Mouse (Mus musculus) myocyte (in vitro differentiated cells): ENCODE results near the gene Usp30. TPM values are rescaled to one million over a fixed set of nuclear protein-coding genes. Genes with fewer than 3 reads are reported as not detected.
A peak's percentile ranks its signal among the peaks of the same experiment; 100 is the strongest.

Experiments used
- H3K27me3 ChIP-seq: one replicate; pipeline ENCODE4 v1.6.1; 2011; ENCODE audit not compliant: control insufficient read depth, insufficient read depth, insufficient read length
- H3K36me3 ChIP-seq: one replicate; pipeline ENCODE4 v1.6.1; 2011; ENCODE audit not compliant: control insufficient read depth, insufficient read depth
- H3K4me2 ChIP-seq: one replicate; pipeline ENCODE4 v1.6.1; 2011; ENCODE audit warnings: low read depth, control low read depth
- H3K4me3 ChIP-seq: one replicate; pipeline ENCODE4 v1.5.1; 2011; ENCODE audit warnings: mild to moderate bottlenecking, control low read depth, moderate library complexity
- H3K79me2 ChIP-seq: one replicate; pipeline ENCODE4 v1.6.1; 2011; ENCODE audit not compliant: control insufficient read depth, insufficient read depth
- H3ac ChIP-seq: one replicate; pipeline ENCODE4 v1.6.1; 2011; ENCODE audit not compliant: control insufficient read depth, insufficient read length
- CEBPB ChIP-seq: IDR thresholded peaks from 2 replicates; pipeline ENCODE4 v1.6.1; 2011; ENCODE audit warnings: mild to moderate bottlenecking, moderate library complexity; ENCODE audit not compliant: poor library complexity, insufficient read depth, severe bottlenecking
- E2F4 ChIP-seq: IDR thresholded peaks from one replicate; pipeline ENCODE4 v1.6.1; 2011; ENCODE audit warnings: mild to moderate bottlenecking, control low read depth, moderate library complexity; ENCODE audit not compliant: insufficient read depth
- MAX ChIP-seq: IDR thresholded peaks from one replicate; pipeline ENCODE4 v1.6.1; 2011; ENCODE audit warnings: low read depth, mild to moderate bottlenecking, control low read depth
- MYOD1 ChIP-seq, 3 experiments: IDR thresholded peaks; one replicate each; pipeline ENCODE4 v1.6.1; 2011; ENCODE audit warnings: control low read depth in 2 of 3, low read depth in 2 of 3, mild to moderate bottlenecking in 2 of 3, moderate library complexity in 1 of 3; ENCODE audit not compliant: insufficient read length in 2 of 3, control insufficient read depth in 1 of 3
- MYOG ChIP-seq, 3 experiments: IDR thresholded peaks; one replicate each; pipeline ENCODE4 v1.6.1; 2011; ENCODE audit warnings: control low read depth in 2 of 3, low read depth in 2 of 3, mild to moderate bottlenecking in 2 of 3; ENCODE audit not compliant: insufficient read length in 2 of 3, control insufficient read depth in 1 of 3, insufficient read depth in 1 of 3
- POLR2A ChIP-seq: IDR thresholded peaks from one replicate; pipeline ENCODE4 v1.6.1; 2011; ENCODE audit warnings: low read depth, mild to moderate bottlenecking, control low read depth, moderate library complexity; ENCODE audit not compliant: insufficient read length
- POLR2AphosphoS2 ChIP-seq: IDR thresholded peaks from one replicate; pipeline ENCODE4 v1.6.1; 2011; ENCODE audit warnings: low read depth, control low read depth; ENCODE audit not compliant: insufficient read length
- REST ChIP-seq: IDR thresholded peaks from one replicate; pipeline ENCODE4 v1.6.1; 2011; ENCODE audit warnings: mild to moderate bottlenecking, control low read depth, moderate library complexity; ENCODE audit not compliant: insufficient read depth, insufficient read length
- SRF ChIP-seq: IDR thresholded peaks from one replicate; pipeline ENCODE4 v1.6.1; 2011; ENCODE audit warnings: low read depth; ENCODE audit not compliant: control insufficient read depth, insufficient read length
- TCF12 ChIP-seq: IDR thresholded peaks from one replicate; pipeline ENCODE4 v1.6.1; 2011; ENCODE audit warnings: mild to moderate bottlenecking, control low read depth; ENCODE audit not compliant: poor library complexity, insufficient read depth, severe bottlenecking
- TCF3 ChIP-seq: IDR thresholded peaks from one replicate; pipeline ENCODE4 v1.6.1; 2011; ENCODE audit warnings: low read depth, control low read depth; ENCODE audit not compliant: insufficient read length
- USF1 ChIP-seq: IDR thresholded peaks from one replicate; pipeline ENCODE4 v1.6.1; 2011; ENCODE audit warnings: low read depth, mild to moderate bottlenecking, control low read depth, moderate library complexity
- polyA plus RNA-seq: library from polyadenylated mRNA; unstranded; fragments of >200 nt; fragmentation: generic; extraction: Trizol; gene quantifications from one replicate; pipeline ENCODE4 v1.2.1, GENCODE M21; 2012; ENCODE audit warnings: missing spikeins

Usp30 gene
- 12.3 TPM for polyA plus RNA-seq

GRCm38 (mm10) chr5:114065161-114065560, at the start of gene Usp30:
Gene Usp30, plus strand, starts transcription at chr5:114065461.
- TF ChIP-seq MYOD1 (IDR thresholded peaks at IDR 0.05; ENCODE audit: control insufficient read depth in 1 of 3, insufficient read length in 2 of 3, low read depth in 2 of 3) (no peak), MYOG (IDR thresholded peaks at IDR 0.05; ENCODE audit: control insufficient read depth in 1 of 3, insufficient read depth in 1 of 3, insufficient read length in 2 of 3, low read depth in 2 of 3) (no peak), TCF3 (no peak), MAX (no peak), POLR2A (no peak), USF1 (no peak)
- Histone ChIP-seq H3K4me2 (peak within 1 kb of the TSS; percentile 38), H3K27me3 (peaks cover 21% of the 10 kb centered on the region), H3K36me3 (no peaks in the 10 kb centered on the region), H3ac (no peak within 1 kb of the TSS), H3K79me2 (no peaks in the 10 kb centered on the region), H3K4me3 (no peak within 1 kb of the TSS)

- H3K27me3 ChIP-seq: peaks cover 2% of the 10 kb centered on the region
- no peaks in the 10 kb centered on the region for H3K36me3 ChIP-seq
- H3K79me2 ChIP-seq: no peaks in the 10 kb centered on the region
- TF ChIP-seq MYOD1 (IDR thresholded peaks at IDR 0.05; ENCODE audit: control insufficient read depth in 1 of 3, insufficient read length in 2 of 3, low read depth in 2 of 3): no peak
- no peak for TF ChIP-seq E2F4
- no peak for TF ChIP-seq SRF
- no peak for TF ChIP-seq POLR2AphosphoS2
- TF ChIP-seq CEBPB: no peak
- no peak for TF ChIP-seq MYOG (IDR thresholded peaks at IDR 0.05; ENCODE audit: control insufficient read depth in 1 of 3, insufficient read depth in 1 of 3, insufficient read length in 2 of 3, low read depth in 2 of 3)
- no peak overlapping the region for H3ac ChIP-seq
- no peak overlapping the region for H3K4me2 ChIP-seq
- H3K4me3 ChIP-seq: no peak overlapping the region
Measured at GRCm38 (mm10) chr5:114024390-114024789, 40.9 kb upstream of the Usp30 start.

DNA sequence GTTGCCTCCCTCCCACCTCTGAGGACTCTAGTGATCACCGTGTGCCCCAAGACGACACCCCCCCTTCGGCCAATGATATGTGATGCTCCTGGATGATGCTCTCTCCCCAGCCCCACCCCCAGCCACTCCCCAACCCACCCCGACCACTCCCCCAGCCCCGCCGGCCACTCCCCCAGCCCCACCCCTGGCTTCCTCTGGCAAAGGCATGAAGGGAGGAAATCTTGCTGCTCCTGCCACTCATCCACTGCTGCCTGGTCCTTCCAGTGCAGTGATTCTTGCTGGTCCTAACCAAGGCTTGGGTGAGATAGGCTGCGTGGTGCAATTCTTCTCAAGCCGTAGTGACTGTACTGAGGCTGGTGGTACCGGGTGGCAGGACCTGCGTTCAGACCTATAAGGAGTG, 40.4 kb upstream of the Usp30 start:
- no peak overlapping the region for H3K4me2 ChIP-seq
- H3K4me3 ChIP-seq: no peak overlapping the region
- no peak overlapping the region for H3ac ChIP-seq
- TF ChIP-seq CEBPB (no peak), SRF (no peak)
- H3K27me3 ChIP-seq: no peaks in the 10 kb centered on the region
- H3K36me3 ChIP-seq: no peaks in the 10 kb centered on the region
- H3K79me2 ChIP-seq: no peaks in the 10 kb centered on the region

DNA sequence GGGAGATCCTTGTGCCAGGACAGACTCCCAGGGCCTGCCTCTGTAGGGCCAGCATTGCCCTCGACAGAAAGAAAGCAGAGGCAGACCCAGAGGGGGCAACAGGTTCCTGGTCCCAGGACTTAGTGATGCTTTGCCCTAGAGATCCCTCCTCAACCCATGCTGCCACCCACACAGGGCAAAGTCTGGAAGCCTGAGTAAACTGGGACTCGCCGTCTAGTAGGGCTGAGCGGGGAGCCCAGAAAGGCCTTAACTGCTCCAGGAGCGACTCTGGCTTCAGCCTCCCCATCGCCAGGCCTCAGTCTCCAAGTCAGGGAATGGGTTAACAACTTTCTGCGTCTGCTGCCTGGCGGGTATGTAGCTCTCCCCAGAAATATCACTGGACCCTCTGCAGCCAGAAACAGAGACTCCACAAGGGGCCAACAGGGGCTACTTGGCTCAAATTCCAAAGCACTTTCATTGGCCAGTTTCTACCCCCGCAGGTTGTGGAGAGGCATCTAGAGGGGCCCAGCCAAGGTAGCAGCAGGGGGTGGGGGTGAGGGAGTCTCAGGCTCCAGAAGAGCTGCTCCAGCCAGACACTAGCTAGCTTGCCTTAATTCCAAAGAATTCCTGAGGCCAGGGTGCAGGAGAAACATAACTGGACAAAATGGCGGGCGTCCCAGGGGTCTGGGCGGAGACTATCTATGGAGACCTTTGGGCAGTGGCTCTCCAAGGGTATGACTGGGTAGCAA, 37.9 kb upstream of the Usp30 start:
- H3K27me3 ChIP-seq: no peaks in the 10 kb centered on the region
- H3K79me2 ChIP-seq: no peaks in the 10 kb centered on the region
- no peaks in the 10 kb centered on the region for H3K36me3 ChIP-seq
- no peak overlapping the region for H3K4me3 ChIP-seq
- H3ac ChIP-seq: no peak overlapping the region
- H3K4me2 ChIP-seq: no peak overlapping the region
- TF ChIP-seq MAX (no peak), MYOG (IDR thresholded peaks at IDR 0.05; ENCODE audit: control insufficient read depth in 1 of 3, insufficient read depth in 1 of 3, insufficient read length in 2 of 3, low read depth in 2 of 3) (no peak), REST (no peak), POLR2AphosphoS2 (no peak), SRF (no peak), POLR2A (no peak), E2F4 (no peak), TCF12 (no peak), MYOD1 (IDR thresholded peaks at IDR 0.05; ENCODE audit: control insufficient read depth in 1 of 3, insufficient read length in 2 of 3, low read depth in 2 of 3) (no peak), USF1 (no peak), TCF3 (no peak), CEBPB (no peak)

DNA sequence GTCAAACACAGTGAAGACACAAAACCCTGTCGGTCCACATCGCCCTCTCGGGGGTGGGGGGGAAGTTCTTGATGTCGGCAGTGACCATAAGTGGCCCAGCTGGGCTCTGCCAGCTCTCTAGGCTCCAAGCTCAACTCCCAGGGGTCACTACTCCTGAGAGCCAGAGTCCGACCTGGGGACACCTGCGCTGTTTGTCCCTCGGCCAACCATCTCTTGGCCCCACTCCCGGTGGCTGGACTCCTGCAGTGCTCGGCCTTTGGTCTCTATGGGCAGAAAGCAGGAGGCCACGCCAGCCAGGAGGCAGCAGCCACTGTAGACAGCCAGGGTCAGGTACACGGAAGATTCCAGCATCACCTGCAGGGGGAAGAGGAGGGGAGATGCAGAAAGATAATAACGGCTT, 37.1 kb upstream of the Usp30 start:
- no peaks in the 10 kb centered on the region for H3K79me2 ChIP-seq
- H3K27me3 ChIP-seq: no peaks in the 10 kb centered on the region
- H3K4me2 ChIP-seq: no peak overlapping the region
- H3ac ChIP-seq: no peak overlapping the region
- no peaks in the 10 kb centered on the region for H3K36me3 ChIP-seq
- TF ChIP-seq MAX (no peak), MYOD1 (IDR thresholded peaks at IDR 0.05; ENCODE audit: control insufficient read depth in 1 of 3, insufficient read length in 2 of 3, low read depth in 2 of 3) (no peak), SRF (no peak), USF1 (no peak), POLR2AphosphoS2 (no peak), E2F4 (no peak), POLR2A (no peak), REST (no peak), MYOG (IDR thresholded peaks at IDR 0.05; ENCODE audit: control insufficient read depth in 1 of 3, insufficient read depth in 1 of 3, insufficient read length in 2 of 3, low read depth in 2 of 3) (no peak), TCF12 (no peak), CEBPB (no peak), TCF3 (no peak)
- no peak overlapping the region for H3K4me3 ChIP-seq
